Mouse (Mus musculus) central nervous system, embryonic 11.5 days (tissue): ENCODE data around the gene Wfdc11. TPM values are rescaled to one million over a fixed set of nuclear protein-coding genes. Genes with fewer than 3 reads are reported as not detected.

Experiments
- polyA plus RNA-seq: library from polyadenylated mRNA; depleted of rRNA; stranded (reverse); fragments of >200 nt; gene quantifications from 2 replicates; pipeline ENCODE4 v1.2.3, GENCODE M21; 2012; rRNA removed

The Wfdc11 gene
- polyA plus RNA-seq: not detected in 2 replicates

DNA sequence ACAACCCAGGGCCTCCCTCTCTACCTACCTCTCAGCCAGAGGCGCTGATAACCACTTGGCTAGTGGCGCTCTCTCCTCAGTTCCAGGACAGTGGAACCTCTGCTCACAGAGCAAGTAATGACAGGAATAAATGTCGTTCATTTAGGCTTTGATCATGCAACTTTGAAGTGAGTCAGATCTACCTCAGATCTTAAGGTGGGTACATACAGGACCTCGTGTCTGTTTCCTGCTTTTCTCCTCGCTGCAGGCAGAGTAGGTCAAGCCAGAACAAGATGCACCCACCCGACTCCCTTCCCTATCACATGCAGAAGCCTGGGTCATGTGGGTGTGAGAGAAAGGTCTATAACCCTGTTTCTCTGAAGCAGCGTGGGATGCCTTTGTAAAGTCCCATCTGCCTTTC, at the start of gene Wfdc11:
Wfdc11 (minus strand) TSS at position 101 of the 400 bp plus-strand sequence.

DNA sequence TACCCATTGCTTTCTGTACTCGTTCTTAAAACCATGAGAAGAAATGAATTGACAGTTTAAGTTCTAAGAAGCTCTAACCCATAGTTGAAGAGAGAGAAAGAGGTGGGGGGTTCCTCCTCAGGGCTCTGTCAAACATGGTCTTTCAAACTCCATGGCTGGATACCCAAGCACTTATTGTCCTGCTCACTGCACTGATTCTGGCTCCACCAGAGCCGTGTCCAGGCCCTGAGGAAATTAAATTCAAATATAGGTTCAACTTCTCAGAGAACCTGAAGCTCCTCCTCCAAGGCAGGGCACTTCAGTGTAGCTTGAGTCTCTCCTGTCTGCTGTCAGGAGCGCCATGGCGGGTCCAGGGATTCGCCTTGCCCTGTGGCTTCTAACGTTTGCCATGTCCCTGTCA, 41.1 kb upstream of the Wfdc11 start, which contains the start of gene Spint5:
Spint5 (plus strand) TSS at position 301 of the 400 bp plus-strand sequence.

DNA sequence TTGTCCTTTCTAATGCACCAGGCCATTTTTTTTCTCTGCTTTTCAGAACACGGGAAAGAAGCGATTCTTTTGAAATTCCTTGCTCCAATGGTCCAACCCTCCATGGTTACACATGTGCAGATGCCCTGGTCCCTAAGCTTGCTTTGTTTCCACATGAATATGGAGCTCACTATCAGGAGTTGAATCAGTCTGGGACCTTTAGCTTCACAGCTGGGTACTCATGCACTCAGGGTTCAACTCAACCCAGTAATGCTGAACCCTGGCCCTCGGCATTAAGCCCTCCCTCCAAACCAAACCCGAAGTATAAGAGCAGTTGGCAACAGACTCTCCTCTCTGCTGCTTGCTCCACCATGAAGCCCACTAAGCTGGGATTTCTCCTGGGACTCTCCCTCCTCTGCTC, 24.3 kb upstream of the Wfdc11 start, which contains the start of gene Spint4:
Spint4 (plus strand) TSS at position 301 of the 400 bp plus-strand sequence.

DNA sequence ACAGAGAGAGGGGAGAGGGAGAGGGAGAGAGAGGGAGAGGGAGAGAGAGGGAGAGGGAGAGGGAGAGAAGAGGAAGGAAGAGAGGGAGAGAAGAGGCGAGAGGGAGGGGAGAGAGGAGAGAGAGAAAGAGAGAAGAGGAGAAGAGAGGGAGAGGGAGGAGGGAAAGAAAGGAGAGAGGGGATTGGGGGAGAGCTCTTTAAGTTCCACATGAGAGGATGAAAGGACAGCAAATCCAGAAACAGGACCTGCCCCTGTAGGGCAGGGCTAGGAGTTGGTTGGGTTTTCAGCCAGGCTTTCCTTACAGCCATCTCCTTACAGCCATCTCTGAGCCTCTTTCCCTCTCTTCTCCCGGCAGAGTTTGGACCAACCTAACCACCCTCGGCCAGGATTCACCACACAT, 10.9 kb upstream of the Wfdc11 start, which contains the start of gene Wfdc13:
Wfdc13 (plus strand) TSS at position 301 of the 400 bp plus-strand sequence.

DNA sequence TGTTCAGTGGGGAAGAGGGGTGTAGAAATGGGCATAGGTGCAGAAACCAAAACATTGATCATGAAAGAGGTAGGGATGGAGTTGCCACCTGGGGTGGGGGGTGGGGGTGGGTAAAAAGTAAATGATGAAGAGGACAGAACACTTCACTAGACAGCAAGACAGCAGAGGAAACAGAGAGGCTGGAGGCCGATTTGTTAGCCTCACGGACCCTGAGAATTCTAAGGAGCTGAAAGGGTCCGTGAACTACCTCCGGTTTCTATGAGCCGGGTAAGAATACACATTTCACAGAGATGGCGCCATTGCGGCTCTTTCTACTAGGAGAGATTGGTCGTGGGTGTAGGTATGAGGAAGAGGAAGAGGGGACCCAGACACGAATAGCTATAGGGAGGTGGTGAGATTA, 17.4 kb downstream of the Wfdc11 start, which contains the start of gene Wfdc9:
Wfdc9 (minus strand) TSS at position 101 of the 400 bp plus-strand sequence.

DNA sequence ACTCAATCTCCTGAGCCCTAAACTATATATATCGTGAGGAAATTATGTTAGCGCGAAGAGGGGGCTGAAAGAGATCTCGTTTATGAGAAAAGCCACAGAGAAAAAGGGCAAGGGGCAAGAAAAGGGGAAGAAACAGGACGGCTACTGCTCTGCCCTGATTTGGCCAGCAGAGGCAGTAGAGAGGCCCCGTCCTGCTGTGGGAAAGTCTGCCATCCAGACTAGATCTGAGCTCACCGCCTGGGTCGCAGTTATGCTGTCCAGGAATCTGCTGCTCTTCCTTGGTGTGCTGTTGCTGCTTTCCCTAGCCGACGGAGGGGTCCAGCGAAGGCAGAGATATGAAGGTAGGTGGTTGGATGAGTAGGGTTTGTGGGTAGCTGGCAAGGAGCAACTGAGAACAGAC, 18.0 kb downstream of the Wfdc11 start, which contains the start of gene Wfdc10:
Wfdc10 (plus strand) TSS at position 189 of the 400 bp plus-strand sequence.

DNA sequence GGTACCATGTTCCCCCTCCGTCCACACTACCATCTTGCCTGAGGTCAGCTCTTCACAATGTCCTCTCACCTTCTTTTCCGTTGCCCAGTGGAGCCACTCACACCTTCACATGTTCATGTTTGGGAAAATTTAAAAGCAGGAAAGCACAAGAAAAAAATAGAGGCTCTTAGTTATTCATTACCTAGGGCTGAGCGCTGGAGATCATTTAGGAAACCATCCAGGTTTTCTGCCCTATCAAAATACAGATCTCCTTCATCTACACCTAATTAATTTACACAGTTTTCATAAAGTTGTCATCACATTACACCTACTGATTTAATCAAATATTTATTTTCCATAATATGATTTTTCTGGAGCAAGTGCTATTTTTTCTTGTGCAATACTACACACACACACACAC, 35.2 kb downstream of the Wfdc11 start, which contains the start of gene Wfdc16:
Wfdc16 (minus strand) TSS at position 101 of the 400 bp plus-strand sequence.

DNA sequence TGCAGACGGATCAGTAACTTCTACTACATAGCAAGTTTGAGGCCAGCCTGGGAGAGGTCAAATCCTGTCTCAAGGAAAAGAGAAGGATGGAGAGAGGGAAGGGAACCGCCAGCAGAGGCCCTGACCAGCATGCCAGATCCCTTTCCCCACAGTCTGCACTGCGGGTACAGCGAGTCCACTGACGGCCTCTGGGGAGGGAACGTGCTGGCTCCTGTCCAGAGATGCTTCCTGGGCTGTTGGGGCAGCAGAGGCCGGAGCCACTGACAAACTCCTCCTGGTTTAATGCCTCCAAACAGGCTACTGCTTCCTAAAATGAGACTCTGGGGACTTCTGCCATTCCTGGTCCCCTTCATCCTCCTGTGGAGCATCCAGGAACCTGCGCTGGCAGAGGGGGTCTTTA, 60.4 kb downstream of the Wfdc11 start, which contains the start of the genes Wfdc6b and Wfdc8:
Wfdc6b (plus strand) TSS at position 52 of the 400 bp plus-strand sequence.
Wfdc8 (minus strand) TSS at position 156 of the 400 bp plus-strand sequence.

Other genes starting within 250 kb of the Wfdc11 start
- 7.6 and 10.2 TPM in 2 replicates for gene Sdc4, start 230.2 kb downstream of the Wfdc11 start, polyA plus RNA-seq
- gene Sys1, start 217.1 kb downstream of the Wfdc11 start, polyA plus RNA-seq: 38.9 and 39.1 TPM in 2 replicates
- 6.1 and 9.4 TPM in 2 replicates for gene Gm20458, start 213.1 kb downstream of the Wfdc11 start, polyA plus RNA-seq
- gene Trp53tg5, start 200.4 kb downstream of the Wfdc11 start, polyA plus RNA-seq: not detected in 2 replicates
- 3.9 and 4.5 TPM in 2 replicates for gene Dbndd2, start 188.0 kb downstream of the Wfdc11 start, polyA plus RNA-seq
- 46.1 and 59.7 TPM in 2 replicates for gene Pigt, start 176.6 kb downstream of the Wfdc11 start, polyA plus RNA-seq
- gene Wfdc2, start 111.7 kb downstream of the Wfdc11 start, polyA plus RNA-seq: 20.7 and 21.6 TPM in 2 replicates
- not detected in 2 replicates for gene Spint3, start 100.6 kb downstream of the Wfdc11 start, polyA plus RNA-seq
- 0.06 TPM in 1 of 2 replicates, not detected in the other for gene Wfdc6a, start 88.6 kb downstream of the Wfdc11 start, polyA plus RNA-seq
- gene Eppin, start 80.5 kb downstream of the Wfdc11 start, polyA plus RNA-seq: 0.09 TPM in 1 of 2 replicates, not detected in the other
- gene Wfdc6b, start 60.6 kb downstream of the Wfdc11 start, polyA plus RNA-seq: not detected in 2 replicates
- not detected in 2 replicates for gene Wfdc8, start 60.5 kb downstream of the Wfdc11 start, polyA plus RNA-seq
- not detected in 2 replicates for gene Wfdc16, start 35.3 kb downstream of the Wfdc11 start, polyA plus RNA-seq
- 0.30 and 0.42 TPM in 2 replicates for gene Wfdc10, start 18.0 kb downstream of the Wfdc11 start, polyA plus RNA-seq
- gene Wfdc9, start 17.5 kb downstream of the Wfdc11 start, polyA plus RNA-seq: not detected in 2 replicates
- gene Wfdc13, start 11.0 kb upstream of the Wfdc11 start, polyA plus RNA-seq: 0.06 and 0.20 TPM in 2 replicates
- not detected in 2 replicates for gene Spint4, start 24.4 kb upstream of the Wfdc11 start, polyA plus RNA-seq
- not detected in 2 replicates for gene Spint5, start 41.2 kb upstream of the Wfdc11 start, polyA plus RNA-seq
- gene Wfdc3, start 71.8 kb upstream of the Wfdc11 start, polyA plus RNA-seq: 0.35 and 0.89 TPM in 2 replicates
- 62.3 and 91.0 TPM in 2 replicates for gene Dnttip1, start 71.9 kb upstream of the Wfdc11 start, polyA plus RNA-seq
- gene Ube2c, start 95.8 kb upstream of the Wfdc11 start, polyA plus RNA-seq: 340 and 341 TPM in 2 replicates
- 1.6 and 29.6 TPM in 2 replicates for gene Tnnc2, start 105.9 kb upstream of the Wfdc11 start, polyA plus RNA-seq
- gene Snx21, start 111.7 kb upstream of the Wfdc11 start, polyA plus RNA-seq: 9.0 and 10.5 TPM in 2 replicates
- gene Acot8, start 130.8 kb upstream of the Wfdc11 start, polyA plus RNA-seq: 19.5 and 26.6 TPM in 2 replicates
- 4.5 and 6.2 TPM in 2 replicates for gene Zswim3, start 131.0 kb upstream of the Wfdc11 start, polyA plus RNA-seq
- gene Zswim1, start 148.6 kb upstream of the Wfdc11 start, polyA plus RNA-seq: 6.0 and 9.0 TPM in 2 replicates
- 0.35 TPM in 1 of 2 replicates, not detected in the other for gene Spata25, start 154.4 kb upstream of the Wfdc11 start, polyA plus RNA-seq
- 69.6 and 100 TPM in 2 replicates for gene Ctsa, start 158.8 kb upstream of the Wfdc11 start, polyA plus RNA-seq
- gene Neurl2, start 159.4 kb upstream of the Wfdc11 start, polyA plus RNA-seq: 5.9 and 6.0 TPM in 2 replicates
- gene Pltp, start 183.6 kb upstream of the Wfdc11 start, polyA plus RNA-seq: 42.5 and 58.0 TPM in 2 replicates
- 40.0 and 53.1 TPM in 2 replicates for gene Pcif1, start 205.2 kb upstream of the Wfdc11 start, polyA plus RNA-seq
- 18.2 and 29.1 TPM in 2 replicates for gene Zfp335, start 237.7 kb upstream of the Wfdc11 start, polyA plus RNA-seq